Mouse (Mus musculus): ENCODE measurements around the gene Klhl29.

GRCm38 (mm10) chr12:5285579-5285978 lies 89.9 kb downstream of the Klhl29 start:
- TF ChIP-seq CTCF (IDR thresholded peaks at IDR 0.05; ENCODE audit: borderline replicate concordance, control insufficient read depth, extremely low read depth, insufficient read depth, low read length, poor library complexity) (no peak), POLR2A (IDR thresholded peaks at IDR 0.05; ENCODE audit: control insufficient read depth, extremely low read depth, insufficient read depth, low read length, poor library complexity) (no peak)
